Mouse (Mus musculus) cerebellum, postnatal 14 days (tissue): ENCODE data around the gene Erich6b.

Source experiments
- DNase-seq, 2 experiments: peaks; one replicate each; pipeline ENCODE4 v3.0.0; 2021; ENCODE audit warnings: mixed read lengths in 2 of 2

Gene Erich6b

GRCm38 (mm10) chr14:75642080-75642479, at the start of gene Erich6b:
TSS of gene Erich6b (plus strand) at chr14:75642259.
- DNase-seq: no peak

GRCm38 (mm10) chr14:75592978-75593377, 49.1 kb upstream of the Erich6b start, which contains the start of gene Spert:
TSS of gene Spert (minus strand) at chr14:75593116.
- no peak for DNase-seq

- DNase-seq: no peak
Observed at GRCm38 (mm10) chr14:75609176-75609575, 32.9 kb upstream of the Erich6b start.

GRCm38 (mm10) chr14:75616375-75616774, 25.7 kb upstream of the Erich6b start:
- no peak for DNase-seq

- no peak for DNase-seq
Observed at GRCm38 (mm10) chr14:75622984-75623383, 19.1 kb upstream of the Erich6b start.

GRCm38 (mm10) chr14:75628870-75629269, 13.2 kb upstream of the Erich6b start:
- no peak for DNase-seq

GRCm38 (mm10) chr14:75635350-75635749, 6.7 kb upstream of the Erich6b start:
- peak; percentile 80 to 83 for DNase-seq

- DNase-seq: no peak
Observed at GRCm38 (mm10) chr14:75636107-75636506, 6.0 kb upstream of the Erich6b start.

GRCm38 (mm10) chr14:75637641-75638040, 4.4 kb upstream of the Erich6b start:
- DNase-seq: peak; percentile 59 to 80

- peak; percentile 38 to 56 for DNase-seq
Observed at GRCm38 (mm10) chr14:75640846-75641245, 1.2 kb upstream of the Erich6b start.

GRCm38 (mm10) chr14:75641369-75641768, 690 bp upstream of the Erich6b start:
- no peak for DNase-seq

GRCm38 (mm10) chr14:75645461-75645860, 3.4 kb downstream of the Erich6b start:
- no peak for DNase-seq

- no peak for DNase-seq
Observed at GRCm38 (mm10) chr14:75646060-75646459, 4.0 kb downstream of the Erich6b start.

- DNase-seq: no peak
Observed at GRCm38 (mm10) chr14:75646968-75647829, 5.1 kb downstream of the Erich6b start.

- peak; percentile 27 to 31 for DNase-seq
Observed at GRCm38 (mm10) chr14:75660936-75661335, 18.9 kb downstream of the Erich6b start.

- DNase-seq: no peak
Observed at GRCm38 (mm10) chr14:75661548-75661947, 19.5 kb downstream of the Erich6b start.

- DNase-seq: no peak
Observed at GRCm38 (mm10) chr14:75665430-75666180, 23.5 kb downstream of the Erich6b start.

GRCm38 (mm10) chr14:75669085-75669645, 27.1 kb downstream of the Erich6b start:
- DNase-seq: no peak

- peak in 1 of 2 experiments; percentile 13 for DNase-seq
Observed at GRCm38 (mm10) chr14:75676316-75676715, 34.3 kb downstream of the Erich6b start.

- no peak for DNase-seq
Observed at GRCm38 (mm10) chr14:75690428-75690827, 48.4 kb downstream of the Erich6b start.

- no peak for DNase-seq
Observed at GRCm38 (mm10) chr14:75696096-75696495, 54.0 kb downstream of the Erich6b start.

GRCm38 (mm10) chr14:75697928-75698327, 55.9 kb downstream of the Erich6b start:
- no peak for DNase-seq

GRCm38 (mm10) chr14:75706647-75707046, 64.6 kb downstream of the Erich6b start:
- DNase-seq: no peak
